Comparison of ENCODE assay signal across 12 mouse cellular contexts in the genomic region with DNA sequence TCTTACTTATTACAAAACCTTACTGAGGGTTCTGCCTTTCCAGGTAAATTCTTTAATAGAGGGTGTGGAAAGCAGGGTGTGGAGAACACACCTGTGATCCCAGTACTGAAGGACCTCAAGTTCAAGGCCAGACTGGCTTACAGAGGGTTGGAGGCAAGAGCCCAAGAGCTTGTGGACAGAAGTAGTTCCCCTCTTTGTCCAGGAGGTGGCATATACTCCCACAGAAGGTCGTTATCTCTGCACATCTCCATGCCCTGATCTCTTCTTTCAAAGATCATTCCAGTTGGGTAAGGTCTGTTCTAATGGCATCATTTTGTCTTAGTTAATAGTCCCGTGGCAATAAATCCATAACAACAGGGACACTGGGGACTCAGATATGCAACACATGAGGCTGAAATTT. TPM values are rescaled to one million over a fixed set of nuclear protein-coding genes. Genes with fewer than 3 reads are reported as not detected.
DNase-seq lines count a peak whose midpoint lies in the region; ATAC-seq and TF ChIP-seq lines count a peak whose summit lies in the region.
"Had no signal": no experiment of that assay in that cellular context is flagged by ENCODE, and none has a peak within 500 bp of the region (broad histone marks: within the 10 kb centered on the region; RNA-seq: fewer than 3 reads in every experiment).

No protein-coding gene starts in this region.

- 0 out of 2 replicates have a peak, but pooled peaks cover 8% of the 10 kb centered on the region for H3K9me3 ChIP-seq in kidney, embryonic 15.5 days (replicated peaks)

- peak; percentile 60 for TF ChIP-seq CTCF in kidney, adult 2 months (conservative IDR thresholded peaks at IDR 0.05; ENCODE audit: insufficient read depth, insufficient read length, low read depth, low read length)

- no peak overlapping the region for H3K4me3 ChIP-seq in kidney, adult 2 months (ENCODE audit: insufficient read depth, low read depth, low read length)
- no peak overlapping the region for H3K4me3 ChIP-seq in kidney, embryonic 15.5 days (replicated peaks)
- H3K4me3 ChIP-seq: forebrain, embryonic 10.5 days; limb, embryonic 13.5 days had no signal

- WGBS in kidney, adult 2 months = 45% methylated on average over 2 of the region's 2 CpGs
- WGBS in kidney, embryonic 15.5 days = 60% methylated on average over 2 of the region's 2 CpGs

- no peak overlapping the region for H3K4me2 ChIP-seq in kidney, embryonic 15.5 days
- H3K4me2 ChIP-seq: limb, embryonic 13.5 days had no signal

- no peak overlapping the region for H3K27ac ChIP-seq in kidney, adult 2 months (ENCODE audit: insufficient read depth, low read depth, low read length)
- no peak overlapping the region for H3K27ac ChIP-seq in kidney, embryonic 15.5 days
- H3K27ac ChIP-seq: forebrain, embryonic 10.5 days; limb, embryonic 13.5 days had no signal

- TF ChIP-seq POLR2A in kidney, adult 2 months (IDR thresholded peaks at IDR 0.05; ENCODE audit: low read depth, low read length) = no peak

- DNase-seq in kidney, adult 2 months = peak; percentile 45
- DNase-seq in A20 (ENCODE audit: low read depth, low spot score) = peak; percentile 30
- DNase-seq in ES-CJ7 (ENCODE audit: low read depth, low spot score) = peak; percentile 50
- DNase-seq in kidney, postnatal 14 days = peak; percentile 4
- DNase-seq in Muller cell, postnatal 12 days (ENCODE audit: inconsistent ontology term) = no peak
- DNase-seq: gastrocnemius, postnatal 36 days; heart, postnatal 36 days had no signal

- H3K4me1 ChIP-seq in kidney, adult 2 months (ENCODE audit: control insufficient read depth, insufficient read depth, low read length) = no peaks in the 10 kb centered on the region; the same call in 1 of the 2 replicates
- no peaks in the 10 kb centered on the region for H3K4me1 ChIP-seq in kidney, embryonic 15.5 days
- H3K4me1 ChIP-seq: forebrain, embryonic 10.5 days; limb, embryonic 13.5 days had no signal

- H3K9ac ChIP-seq in kidney, embryonic 15.5 days = no peak overlapping the region
- H3K9ac ChIP-seq: limb, embryonic 13.5 days had no signal

- no peaks in the 10 kb centered on the region for H3K27me3 ChIP-seq in kidney, adult 2 months (replicated peaks; ENCODE audit: control insufficient read depth, insufficient read depth, low read length)
- no peaks in the 10 kb centered on the region for H3K27me3 ChIP-seq in kidney, embryonic 15.5 days
- H3K27me3 ChIP-seq: limb, embryonic 13.5 days had no signal

- ATAC-seq in kidney, embryonic 15.5 days (replicated peaks; ENCODE audit: low FRiP score) = no peak
- no peak for ATAC-seq in erythroid progenitor cell, adult 5-6 weeks (replicated peaks; ENCODE audit: low FRiP score, poor library complexity, severe bottlenecking)

- H3K36me3 ChIP-seq in kidney, adult 2 months (ENCODE audit: control insufficient read depth, insufficient read depth, low read length) = no peaks in the 10 kb centered on the region
- no peaks in the 10 kb centered on the region for H3K36me3 ChIP-seq in kidney, embryonic 15.5 days
- H3K36me3 ChIP-seq: forebrain, embryonic 10.5 days; limb, embryonic 13.5 days had no signal

RNA-seq across cellular contexts. Expression of a gene that starts 49.0 kb away (rescaled TPM):
- 3.1 and 3.3 TPM in 2 replicates for polyA plus RNA-seq in kidney, adult 2 months (2012; rRNA removed)
- not detected in 2 replicates for polyA plus RNA-seq in kidney, embryonic 15.5 days (2015; fragmentation: Nextera tagmentation; extraction: Ambion mirVana)
- total RNA-seq in erythroid progenitor cell, adult 5-6 weeks (2015; ENCODE audit: low replicate concordance) = not detected in 2 replicates
- total RNA-seq in erythroid progenitor cell, adult 5-6 weeks (2017; ENCODE audit: low replicate concordance) = not detected in 2 replicates
- total RNA-seq: gastrocnemius, postnatal 36 days; heart, postnatal 36 days had no signal
- polyA plus RNA-seq: forebrain, embryonic 10.5 days; limb, embryonic 13.5 days; neural tube, embryonic 11.5 days had no signal
